Mouse (Mus musculus) forebrain, postnatal 0 days (tissue): Measurements from ENCODE around the gene Ctnnd2. TPM values are rescaled to one million over a fixed set of nuclear protein-coding genes. Genes with fewer than 3 reads are reported as not detected.

Source experiments
- ATAC-seq: fragments of 200-750 bp; cut with Nextera tagmentation; 2 replicates; pipeline ENCODE4 v1.8.0; 2017; ENCODE audit warnings: mild to moderate bottlenecking, moderate library complexity
- DNase-seq: peaks from one replicate; pipeline ENCODE4 v3.0.0-alpha.2; 2015
- H3K27ac ChIP-seq: fragments of 300-500 bp; sonication (generic); 2 replicates; pipeline ENCODE4 v1.5.1; 2014; ENCODE audit warnings: low read depth, mild to moderate bottlenecking, antibody characterized with exemption, low read length, moderate library complexity, mixed read lengths
- H3K27me3 ChIP-seq: fragments of 300-500 bp; sonication (generic); 2 replicates; pipeline ENCODE4 v1.6.1; 2014; ENCODE audit warnings: mild to moderate bottlenecking, low read length, mixed read lengths; ENCODE audit not compliant: insufficient read depth
- H3K36me3 ChIP-seq: fragments of 300-500 bp; sonication (generic); 2 replicates; pipeline ENCODE4 v1.6.1; 2014; ENCODE audit warnings: mild to moderate bottlenecking, moderate library complexity; ENCODE audit not compliant: insufficient read depth
- H3K4me1 ChIP-seq: fragments of 300-500 bp; sonication (generic); 2 replicates; pipeline ENCODE4 v1.6.1; 2014; ENCODE audit warnings: antibody characterized with exemption; ENCODE audit not compliant: insufficient read depth
- H3K4me2 ChIP-seq: fragments of 300-500 bp; sonication (generic); 2 replicates; pipeline ENCODE4 v1.6.1; 2014; ENCODE audit warnings: low read depth, mild to moderate bottlenecking, moderate library complexity
- H3K4me3 ChIP-seq: fragments of 300-500 bp; sonication (generic); 2 replicates; pipeline ENCODE4 v1.5.1; 2014; ENCODE audit warnings: low read depth, low read length, mixed read lengths
- H3K9ac ChIP-seq: fragments of 300-500 bp; sonication (generic); 2 replicates; pipeline ENCODE4 v1.6.1; 2014; ENCODE audit warnings: mild to moderate bottlenecking
- H3K9me3 ChIP-seq: fragments of 300-500 bp; sonication (generic); 2 replicates; pipeline ENCODE4 v1.6.1; 2016; ENCODE audit warnings: low read length
- CTCF ChIP-seq: sonication (generic); IDR thresholded peaks from 2 replicates; pipeline ENCODE4 v1.5.1; 2016; ENCODE audit warnings: antibody characterized with exemption, control low read depth, low read depth
- WGBS: fragments of 180-500 bp; shearing (Covaris S2); extraction: QIAGEN DNeasy Blood & Tissue Kit; methylation state at CpG from one replicate; pipeline ENCODE4 v1.1.7; 2014; 5-methylcytosine and 5-hydroxymethylcytosine counted together
- polyA plus RNA-seq: library from polyadenylated mRNA; unstranded; fragments of >200 nt; fragmentation: Nextera tagmentation; extraction: Ambion mirVana; gene quantifications from 2 replicates; pipeline ENCODE4 v1.2.1, GENCODE M21; 2015
- total RNA-seq: library from RNA; depleted of rRNA; stranded (reverse); fragments of >200 nt; gene quantifications from 2 replicates; pipeline ENCODE4 v1.2.3, GENCODE M21; 2014

Gene Ctnnd2
- total and polyA plus RNA-seq, 2 experiments from 2014 or later = 73.6 to 130 TPM

GRCm38 (mm10) chr15:30171493-30172195 is 749 bp upstream of the Ctnnd2 start:
- WGBS = 16% methylated on average over 11 of the region's 11 CpGs
- peak overlapping the region; percentile 60 for H3K4me2 ChIP-seq
- H3K27me3 ChIP-seq = no peaks in the 10 kb centered on the region
- peak overlapping the region; percentile 85 for H3K4me3 ChIP-seq
- ATAC-seq (no peak), DNase-seq (no peak)
- H3K27ac ChIP-seq = peak overlapping the region; percentile 99
- H3K4me1 ChIP-seq = peaks cover 3% of the 10 kb centered on the region; the same call in 1 of the 2 replicates
- peak overlapping the region; percentile 94 for H3K9ac ChIP-seq
- no peaks in the 10 kb centered on the region for H3K36me3 ChIP-seq
- TF ChIP-seq CTCF = no peak
- H3K9me3 ChIP-seq = no peaks in the 10 kb centered on the region

GRCm38 (mm10) chr15:30173370-30173941 is 1.1 kb downstream of the Ctnnd2 start:
- peak overlapping the region; percentile 85 for H3K4me3 ChIP-seq
- peak overlapping the region; percentile 99 for H3K27ac ChIP-seq
- H3K4me2 ChIP-seq = peak overlapping the region; percentile 60
- DNase-seq (peak; percentile 78), ATAC-seq (peak; percentile 67)
- no peaks in the 10 kb centered on the region for H3K9me3 ChIP-seq
- no peaks in the 10 kb centered on the region for H3K36me3 ChIP-seq
- WGBS = under 1% methylated on average over 29 of the region's 29 CpGs
- TF ChIP-seq CTCF = no peak
- peaks cover 3% of the 10 kb centered on the region; the same call in 1 of the 2 replicates for H3K4me1 ChIP-seq
- H3K27me3 ChIP-seq = no peaks in the 10 kb centered on the region
- H3K9ac ChIP-seq = peak overlapping the region; percentile 94

GRCm38 (mm10) chr15:30174321-30174720 is 1.9 kb downstream of the Ctnnd2 start:
- peak; percentile 50 for DNase-seq
- WGBS = 14% methylated on average over 7 of the region's 7 CpGs
- H3K4me3 ChIP-seq = peak overlapping the region; percentile 85
- peak overlapping the region; percentile 94 for H3K9ac ChIP-seq
- ATAC-seq = no peak
- no peaks in the 10 kb centered on the region for H3K27me3 ChIP-seq
- H3K27ac ChIP-seq = peak overlapping the region; percentile 99
- no peaks in the 10 kb centered on the region for H3K9me3 ChIP-seq
- no peak for TF ChIP-seq CTCF
- peaks cover 3% of the 10 kb centered on the region; the same call in 1 of the 2 replicates for H3K4me1 ChIP-seq
- H3K36me3 ChIP-seq = no peaks in the 10 kb centered on the region
- peak overlapping the region; percentile 60 for H3K4me2 ChIP-seq

GRCm38 (mm10) chr15:30184020-30184419 is 11.6 kb downstream of the Ctnnd2 start:
- no peaks in the 10 kb centered on the region for H3K9me3 ChIP-seq
- H3K27ac ChIP-seq = no peak overlapping the region
- H3K9ac ChIP-seq = no peak overlapping the region
- H3K27me3 ChIP-seq = no peaks in the 10 kb centered on the region
- WGBS = 81% methylated on average over 7 of the region's 7 CpGs
- ATAC-seq = no peak
- TF ChIP-seq CTCF = no peak
- DNase-seq = no peak
- H3K36me3 ChIP-seq = no peaks in the 10 kb centered on the region
- no peaks in the 10 kb centered on the region for H3K4me1 ChIP-seq
- H3K4me3 ChIP-seq = no peak overlapping the region
- no peak overlapping the region for H3K4me2 ChIP-seq

GRCm38 (mm10) chr15:30190872-30191271 is 18.5 kb downstream of the Ctnnd2 start:
- no peak for DNase-seq
- no peaks in the 10 kb centered on the region for H3K9me3 ChIP-seq
- TF ChIP-seq CTCF = no peak
- no peak overlapping the region for H3K4me2 ChIP-seq
- H3K9ac ChIP-seq = no peak overlapping the region
- no peak overlapping the region for H3K4me3 ChIP-seq
- no peaks in the 10 kb centered on the region for H3K36me3 ChIP-seq
- no peak for ATAC-seq
- H3K27ac ChIP-seq = no peak overlapping the region
- no peaks in the 10 kb centered on the region for H3K27me3 ChIP-seq
- peaks cover 8% of the 10 kb centered on the region for H3K4me1 ChIP-seq

GRCm38 (mm10) chr15:30191931-30192668 is 19.7 kb downstream of the Ctnnd2 start:
- no peak overlapping the region for H3K9ac ChIP-seq
- 34% methylated on average over 5 of the region's 5 CpGs for WGBS
- peak; percentile 75 for DNase-seq
- no peak for TF ChIP-seq CTCF
- no peaks in the 10 kb centered on the region for H3K27me3 ChIP-seq
- no peak overlapping the region for H3K4me3 ChIP-seq
- H3K4me1 ChIP-seq = peaks cover 8% of the 10 kb centered on the region
- no peaks in the 10 kb centered on the region for H3K9me3 ChIP-seq
- no peak overlapping the region for H3K4me2 ChIP-seq
- peak; percentile 95 for ATAC-seq
- H3K36me3 ChIP-seq = no peaks in the 10 kb centered on the region
- H3K27ac ChIP-seq = no peak overlapping the region

- no peak overlapping the region for H3K4me3 ChIP-seq
- DNase-seq (no peak), ATAC-seq (no peak)
- no peak overlapping the region for H3K9ac ChIP-seq
- H3K36me3 ChIP-seq = no peaks in the 10 kb centered on the region
- H3K27ac ChIP-seq = no peak overlapping the region
- peaks cover 7% of the 10 kb centered on the region; the same call in 1 of the 2 replicates for H3K4me1 ChIP-seq
- TF ChIP-seq CTCF = no peak
- 76% methylated on average over 3 of the region's 3 CpGs for WGBS
- no peak overlapping the region for H3K4me2 ChIP-seq
- no peaks in the 10 kb centered on the region for H3K9me3 ChIP-seq
- H3K27me3 ChIP-seq = no peaks in the 10 kb centered on the region
These were observed 26.0 kb downstream of the Ctnnd2 start for GRCm38 (mm10) chr15:30198429-30198828.
